Mouse (Mus musculus) kidney, postnatal 36 days (tissue): Measurements from ENCODE around the gene AU041133.
"Not testable (repeated sequence)": the region's sequence is repeated elsewhere in the genome, so short reads cannot be mapped to it uniquely, and the experiment has no call there.

Experiments
- DNase-seq, 2 experiments: peaks; one replicate each; pipeline ENCODE4 v3.0.0; 2021 to 2022; ENCODE audit warnings: mixed read lengths in 2 of 2

AU041133 gene

GRCm38 (mm10) chr10:82127850-82128401, at the start of gene AU041133:
TSS of gene AU041133 (plus strand) at chr10:82128013.
- peak; percentile 86 to 90 for DNase-seq

- DNase-seq = peak; percentile 28 to 61
These were observed 44.8 kb upstream of the AU041133 start, which contains the start of gene BC024063 for GRCm38 (mm10) chr10:82082728-82083621. TSS of gene BC024063 (plus strand) at chr10:82083353.

- not testable (repeated sequence) for DNase-seq
These were observed 44.2 kb upstream of the AU041133 start for GRCm38 (mm10) chr10:82083622-82083971.

DNA sequence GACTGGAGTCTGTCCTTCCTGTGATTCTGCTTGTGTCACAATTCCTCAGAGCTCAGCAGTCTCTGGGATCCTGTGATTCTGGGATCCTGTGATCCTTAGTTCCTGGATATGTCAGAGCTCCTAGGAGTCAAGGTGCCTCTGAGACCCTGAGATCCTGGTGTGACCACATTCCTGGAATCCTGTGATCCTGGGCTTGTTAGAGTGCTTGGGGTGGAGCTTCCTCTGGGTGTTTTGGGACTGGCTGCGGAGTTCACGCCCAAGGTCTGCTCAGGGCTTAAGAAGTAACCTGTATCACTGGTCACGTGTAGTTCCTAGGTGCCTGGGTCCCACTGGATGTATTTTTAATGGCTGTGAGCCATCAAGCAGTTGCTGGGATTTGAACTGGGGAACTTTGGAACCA, 10.6 kb upstream of the AU041133 start:
- DNase-seq = no peak

- no peak for DNase-seq
These were observed 17.5 kb downstream of the AU041133 start for GRCm38 (mm10) chr10:82145282-82145681.

GRCm38 (mm10) chr10:82147571-82147970, 19.8 kb downstream of the AU041133 start:
- DNase-seq = no peak

GRCm38 (mm10) chr10:82167777-82168176, 40.0 kb downstream of the AU041133 start:
- no peak for DNase-seq

GRCm38 (mm10) chr10:82169776-82170175, 42.0 kb downstream of the AU041133 start:
- no peak for DNase-seq

GRCm38 (mm10) chr10:82170808-82171207, 43.0 kb downstream of the AU041133 start:
- DNase-seq = peak; percentile 4 to 8

GRCm38 (mm10) chr10:82178257-82179064, 50.6 kb downstream of the AU041133 start:
- DNase-seq = peak; percentile 84 to 87
